Mouse (Mus musculus) thymus, postnatal 25 days (tissue): ENCODE data around the gene Ap3m1.
A peak's percentile ranks its signal among the peaks of the same experiment; 100 is the strongest.
"Not testable (repeated sequence)": the region's sequence is repeated elsewhere in the genome, so short reads cannot be mapped to it uniquely, and the experiment has no call there.

Source experiments
- DNase-seq: peaks from one replicate; pipeline ENCODE4 v3.0.0; 2022

Ap3m1 gene

GRCm38 (mm10) chr14:21052112-21052780 lies at the start of gene Ap3m1, which contains the start of gene Adk:
Ap3m1 (minus strand) TSS chr14:21052508.
Adk (plus strand) TSS chr14:21052574.
- DNase-seq: peak; percentile 93

GRCm38 (mm10) chr14:21101562-21101961 lies 49.3 kb upstream of the Ap3m1 start:
- DNase-seq: peak; percentile 8

GRCm38 (mm10) chr14:21100876-21101275 lies 48.6 kb upstream of the Ap3m1 start:
- DNase-seq: no peak

- DNase-seq: no peak
These were observed 47.1 kb upstream of the Ap3m1 start for GRCm38 (mm10) chr14:21099371-21099770.

- no peak for DNase-seq
These were observed 44.4 kb upstream of the Ap3m1 start for GRCm38 (mm10) chr14:21096689-21097088.

- DNase-seq: no peak
These were observed 44.0 kb upstream of the Ap3m1 start for GRCm38 (mm10) chr14:21096279-21096678.

GRCm38 (mm10) chr14:21094161-21094560 lies 41.9 kb upstream of the Ap3m1 start:
- not testable (repeated sequence) for DNase-seq

- DNase-seq: no peak
These were observed 38.7 kb upstream of the Ap3m1 start for GRCm38 (mm10) chr14:21090930-21091486.

- DNase-seq: no peak
These were observed 38.1 kb upstream of the Ap3m1 start for GRCm38 (mm10) chr14:21090400-21090799.

GRCm38 (mm10) chr14:21088731-21089130 lies 36.4 kb upstream of the Ap3m1 start:
- no peak for DNase-seq

- DNase-seq: no peak
These were observed 35.2 kb upstream of the Ap3m1 start for GRCm38 (mm10) chr14:21087390-21088060.

GRCm38 (mm10) chr14:21086827-21087351 lies 34.6 kb upstream of the Ap3m1 start:
- DNase-seq: no peak

GRCm38 (mm10) chr14:21086106-21086505 lies 33.8 kb upstream of the Ap3m1 start:
- no peak for DNase-seq

GRCm38 (mm10) chr14:21085666-21086065 lies 33.4 kb upstream of the Ap3m1 start:
- DNase-seq: no peak

GRCm38 (mm10) chr14:21082823-21083222 lies 30.5 kb upstream of the Ap3m1 start:
- no peak for DNase-seq

GRCm38 (mm10) chr14:21078511-21078910 lies 26.2 kb upstream of the Ap3m1 start:
- no peak for DNase-seq

GRCm38 (mm10) chr14:21077939-21078338 lies 25.6 kb upstream of the Ap3m1 start:
- DNase-seq: no peak

- no peak for DNase-seq
These were observed 24.3 kb upstream of the Ap3m1 start for GRCm38 (mm10) chr14:21076501-21077194.

- DNase-seq: peak; percentile 90
These were observed 23.6 kb upstream of the Ap3m1 start for GRCm38 (mm10) chr14:21075751-21076500.

- no peak for DNase-seq
These were observed 22.4 kb upstream of the Ap3m1 start for GRCm38 (mm10) chr14:21074398-21075320.

GRCm38 (mm10) chr14:21073981-21074380 lies 21.7 kb upstream of the Ap3m1 start:
- no peak for DNase-seq
